Mouse (Mus musculus) layer of hippocampus, adult 9-11 months (tissue): Measurements from ENCODE around the gene Abcg8.

Experiments
- DNase-seq: peaks from one replicate; pipeline ENCODE4 v3.0.0; 2022

Gene Abcg8

DNA sequence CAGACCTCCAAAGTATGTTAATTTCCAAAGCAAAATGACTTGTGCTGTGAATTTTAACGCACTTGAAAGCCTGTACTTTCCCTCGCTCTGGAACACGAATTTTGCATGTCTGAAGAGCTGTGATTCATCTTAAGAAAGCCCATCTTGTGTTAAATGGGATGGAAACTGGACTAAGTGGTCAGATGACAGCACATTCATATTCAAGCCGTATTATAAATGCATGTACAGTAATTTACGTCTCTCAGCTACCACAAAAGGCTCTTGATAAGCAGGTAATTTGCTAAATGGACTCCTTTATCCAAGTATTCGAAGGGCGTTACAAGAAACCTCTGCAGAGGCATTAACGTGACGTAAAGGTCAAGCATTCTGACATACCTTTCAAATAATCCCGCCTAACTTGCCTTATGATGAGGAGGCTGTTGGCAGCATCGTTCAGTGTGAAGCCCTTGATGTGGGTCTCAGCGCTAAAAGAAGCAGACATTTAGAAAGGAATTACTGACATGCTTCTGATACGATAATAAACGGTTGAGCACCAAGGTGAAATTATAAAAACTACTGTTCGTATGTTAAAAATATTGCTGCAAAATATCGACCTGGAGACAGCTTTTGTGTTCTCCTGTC, 40.3 kb downstream of the Abcg8 start:
- no peak for DNase-seq

DNA sequence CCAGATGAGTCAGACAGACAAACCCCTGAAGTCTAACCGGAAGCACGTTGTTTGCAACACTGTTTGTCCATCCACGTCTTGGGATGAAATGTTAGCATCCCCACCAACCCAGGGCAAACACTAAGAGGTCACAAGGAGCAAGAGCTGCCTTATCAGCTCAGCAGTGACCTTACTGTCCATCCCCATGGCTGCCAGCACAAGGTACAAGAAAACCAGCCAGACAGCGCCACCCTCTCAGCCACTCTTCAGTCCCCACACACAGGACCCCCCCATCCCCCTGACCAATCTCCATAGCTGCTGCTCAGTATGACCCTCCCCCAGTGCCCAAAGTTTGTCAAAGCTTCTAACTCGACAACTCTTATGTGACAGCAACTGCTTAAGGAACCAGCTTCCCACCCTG, 41.3 kb downstream of the Abcg8 start:
- no peak for DNase-seq

DNA sequence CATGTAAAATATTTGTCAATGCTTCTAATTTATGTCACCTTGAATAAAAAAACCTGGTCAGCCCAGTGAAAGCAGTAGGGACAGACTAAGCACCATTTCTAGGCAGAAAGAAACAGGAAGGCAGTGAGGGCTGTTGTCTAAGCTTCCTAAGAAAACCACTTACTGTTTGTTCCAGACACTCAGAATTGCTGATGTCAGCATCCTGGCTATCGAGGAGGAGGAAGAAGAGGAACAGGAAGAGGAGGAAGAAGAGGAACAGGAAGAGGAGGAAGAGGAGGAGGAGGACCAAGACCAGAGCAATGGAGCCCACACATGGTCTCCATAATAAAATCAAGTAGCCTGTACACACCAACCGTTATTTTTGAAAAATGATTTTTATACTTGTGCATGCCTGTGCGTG, 43.0 kb downstream of the Abcg8 start:
- no peak for DNase-seq

DNA sequence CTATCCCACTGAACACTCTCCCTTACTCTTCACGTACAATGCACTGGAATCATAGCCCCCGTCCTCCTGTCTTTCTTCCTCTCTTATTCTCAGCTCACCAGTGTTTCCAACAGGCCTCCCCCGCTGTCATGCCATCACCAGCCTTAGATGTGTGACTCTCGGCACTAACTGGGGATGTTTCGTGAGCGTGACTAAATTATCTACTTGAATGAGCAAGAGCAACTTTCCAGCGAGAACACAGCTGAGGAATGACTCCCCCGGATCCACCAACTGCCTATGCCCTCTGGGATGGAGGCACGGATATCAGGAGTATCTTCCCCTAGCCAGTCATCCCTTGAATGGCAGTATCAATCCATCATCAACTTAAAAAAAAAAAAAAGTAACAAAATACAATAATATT, 47.9 kb downstream of the Abcg8 start:
- no peak for DNase-seq

DNA sequence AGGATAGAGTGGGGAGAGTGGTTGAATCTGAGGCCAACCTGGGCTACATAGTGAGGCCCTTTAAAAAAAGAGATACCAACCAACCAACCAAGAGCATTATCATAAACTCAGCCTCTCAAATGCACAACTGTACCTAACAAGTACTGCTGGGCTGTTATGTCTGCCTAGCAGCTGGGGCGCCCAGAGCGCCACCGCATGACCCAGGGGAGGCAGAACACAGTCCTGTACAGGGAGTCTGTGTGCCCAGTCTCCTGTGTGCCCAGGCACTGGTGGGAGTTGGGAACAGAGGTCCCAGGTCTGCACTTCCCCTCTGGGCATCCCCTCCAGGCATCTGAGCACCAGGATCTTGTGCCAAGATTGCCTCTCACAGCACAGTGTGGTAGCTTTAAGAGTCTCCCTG, 49.1 kb downstream of the Abcg8 start:
- DNase-seq, result no peak

DNA sequence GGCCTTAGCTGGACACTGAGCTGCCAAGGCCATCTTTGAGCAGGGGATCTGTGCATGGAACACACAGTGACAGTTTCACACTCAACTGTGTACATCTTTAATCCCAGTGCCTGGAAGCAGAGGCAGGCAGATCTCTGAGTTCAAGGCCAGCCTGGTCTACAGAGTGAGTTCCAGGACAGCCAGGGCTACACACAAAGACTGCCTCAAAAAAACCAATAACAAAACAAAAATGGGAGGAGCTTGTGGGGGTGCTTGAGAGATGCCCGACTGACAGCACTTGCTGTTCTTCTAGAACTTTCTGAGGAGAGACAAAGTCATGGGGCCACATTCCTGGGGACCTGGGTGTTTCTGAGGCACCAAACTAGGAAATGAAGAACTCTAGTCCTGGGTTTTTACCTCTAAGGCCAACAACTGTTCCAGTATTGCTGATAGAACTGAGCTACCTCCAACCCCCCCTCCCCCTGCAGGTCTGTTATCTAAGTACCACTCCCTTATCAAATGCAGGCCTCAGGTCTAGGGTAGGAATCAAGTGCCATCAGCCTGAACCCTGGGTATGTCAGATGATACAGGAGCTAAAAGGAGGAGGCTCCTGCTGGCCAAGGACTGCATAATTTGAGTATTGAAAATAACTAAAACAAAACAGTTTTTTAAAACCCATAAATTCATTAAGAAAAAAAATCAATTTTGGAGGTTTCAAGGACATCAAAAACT, 52.3 kb downstream of the Abcg8 start:
- DNase-seq, result no peak

DNA sequence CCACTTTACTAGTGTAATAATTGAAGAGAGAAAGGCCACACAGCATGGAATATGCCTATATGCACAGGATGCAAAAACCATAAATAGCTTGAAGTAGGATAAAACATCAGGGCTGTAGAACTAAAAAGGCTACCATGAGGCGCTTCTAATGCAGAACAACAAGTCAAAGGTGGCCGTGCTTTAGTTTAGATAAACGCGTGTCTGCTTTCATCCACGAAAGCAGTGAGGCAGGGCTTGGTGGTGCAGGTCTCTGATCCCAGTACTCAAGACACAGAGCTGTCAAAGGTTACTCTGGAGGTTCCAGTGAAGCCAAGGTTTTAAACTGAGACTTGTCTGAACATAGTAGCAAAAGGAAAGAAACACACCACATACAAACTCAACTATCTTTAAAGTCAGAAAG, 53.0 kb downstream of the Abcg8 start:
- no peak for DNase-seq

DNA sequence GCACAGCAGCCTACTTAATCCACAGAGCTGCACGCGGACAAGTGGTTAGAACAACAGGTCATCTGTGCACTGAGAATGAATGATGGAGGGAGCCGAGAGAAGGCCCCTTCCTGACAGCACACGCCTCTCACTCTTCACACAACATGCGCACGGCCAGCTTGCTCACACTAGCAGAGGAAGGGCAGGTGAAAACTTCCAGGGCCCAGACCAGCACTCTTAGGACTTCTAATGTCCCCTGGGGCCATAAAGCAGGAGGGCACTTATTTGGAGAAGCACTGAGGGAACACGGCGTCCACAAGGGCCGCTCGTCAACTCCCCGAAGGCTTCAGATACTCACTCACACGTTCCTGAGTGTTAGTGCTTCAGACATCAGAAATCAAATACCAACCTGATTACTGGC, 55.3 kb downstream of the Abcg8 start:
- no peak for DNase-seq

DNA sequence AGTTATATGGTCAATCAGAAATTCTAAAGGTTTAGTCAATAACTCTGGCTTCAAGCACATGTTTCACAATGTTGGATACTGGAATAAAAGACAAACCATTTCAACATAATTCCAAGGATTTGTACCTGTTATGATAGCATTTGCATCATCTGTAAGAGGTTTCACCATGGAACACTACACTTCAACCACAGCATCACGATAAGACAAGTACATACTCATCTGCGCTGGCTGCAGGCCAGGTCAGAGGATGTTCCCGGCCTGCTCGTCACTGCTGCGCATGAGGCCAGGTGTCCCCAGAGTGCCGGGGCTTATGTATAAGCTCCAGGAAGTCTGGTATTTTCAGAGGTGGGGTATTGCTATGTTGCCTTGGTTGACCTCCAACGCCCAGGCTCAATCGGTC, 56.5 kb downstream of the Abcg8 start:
- no peak for DNase-seq

DNA sequence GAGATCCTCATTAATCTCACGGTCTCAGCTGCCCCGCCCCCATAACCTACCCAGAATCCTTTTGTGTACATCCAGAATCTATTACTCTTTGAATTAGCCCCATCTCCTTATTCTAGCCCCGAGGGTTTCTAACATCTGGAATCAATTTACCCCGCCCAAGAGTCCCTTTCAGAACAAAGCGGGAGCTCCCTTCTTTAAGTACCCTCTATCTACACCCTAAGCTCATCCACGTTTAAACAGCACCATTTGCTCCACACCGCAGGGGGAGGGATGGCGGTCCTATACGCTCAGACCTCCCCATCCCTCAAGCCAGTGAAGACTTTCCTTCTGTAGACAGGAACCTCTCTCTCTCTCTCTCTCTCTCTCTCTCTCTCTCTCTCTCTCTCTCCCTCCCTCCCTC, 60.6 kb downstream of the Abcg8 start:
- no peak for DNase-seq

DNA sequence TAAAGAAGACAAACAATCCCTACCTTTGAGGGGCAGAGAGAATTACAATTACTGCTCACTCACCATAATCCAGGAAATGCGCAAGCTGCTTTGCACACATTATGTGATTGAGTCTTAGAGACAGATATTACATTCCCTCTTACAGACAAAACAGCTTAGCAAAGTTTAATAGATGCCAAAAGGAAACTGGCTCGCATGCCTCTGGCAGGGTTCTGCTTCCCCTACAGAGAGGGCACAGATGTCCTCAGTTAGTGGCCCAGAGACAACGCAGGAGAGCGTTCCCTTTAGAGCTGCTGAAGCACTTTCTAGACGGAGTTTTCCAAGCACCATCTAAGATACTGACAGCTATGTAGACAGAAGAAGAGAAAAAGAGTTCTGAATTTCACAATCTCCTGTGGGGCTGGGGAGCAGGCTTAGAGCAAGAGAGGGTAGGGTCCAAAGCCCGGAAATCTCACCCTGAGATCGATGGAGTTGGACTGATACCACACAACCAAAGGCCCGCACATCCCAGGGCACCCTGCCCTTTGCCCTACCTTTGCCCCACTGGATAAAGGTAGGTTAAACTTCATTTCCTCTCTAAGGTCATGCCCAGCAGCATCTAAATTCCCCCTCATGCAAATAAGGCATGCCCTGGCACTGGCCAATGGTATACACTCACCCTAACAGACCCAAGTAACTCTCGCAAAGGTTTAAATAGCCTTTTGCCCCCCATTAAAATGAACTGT, 62.1 kb downstream of the Abcg8 start:
- no peak for DNase-seq

DNA sequence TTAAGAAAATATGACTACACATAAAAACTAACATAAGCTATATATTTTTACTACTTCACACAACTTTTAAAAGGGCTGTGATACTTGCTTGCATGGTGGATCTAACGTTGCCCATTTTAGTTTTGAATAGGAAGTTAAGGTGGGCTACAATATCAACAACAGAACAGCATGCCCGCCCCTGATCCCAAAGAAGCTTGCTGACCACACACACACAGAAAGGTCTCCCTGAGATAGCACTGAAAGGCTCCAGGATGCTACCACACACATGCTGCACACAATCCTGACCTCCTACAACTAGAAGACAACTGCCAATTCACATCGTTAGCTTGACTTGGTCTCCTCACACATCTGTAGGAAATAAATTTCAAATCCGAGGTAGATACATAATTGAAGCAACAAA, 68.2 kb downstream of the Abcg8 start:
- no peak for DNase-seq

DNA sequence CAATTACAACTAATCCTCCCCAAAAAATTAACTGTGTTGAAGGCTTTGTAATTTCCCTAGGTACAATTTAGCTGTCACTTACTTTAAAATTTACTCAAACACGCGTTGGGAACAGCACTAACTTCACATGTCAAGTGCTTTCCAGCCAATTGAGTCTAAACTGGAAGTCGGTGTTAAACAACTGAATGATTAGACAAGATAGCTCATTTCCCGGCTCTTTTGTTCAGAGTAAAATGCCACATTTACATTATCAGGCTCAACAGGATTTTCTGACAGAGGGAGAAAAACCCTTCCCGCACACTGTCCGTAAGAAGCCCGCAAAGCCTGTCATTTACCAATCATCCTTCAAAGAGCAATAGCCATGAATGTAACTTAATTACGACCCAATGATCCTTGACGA, 68.9 kb downstream of the Abcg8 start:
- no peak for DNase-seq

DNA sequence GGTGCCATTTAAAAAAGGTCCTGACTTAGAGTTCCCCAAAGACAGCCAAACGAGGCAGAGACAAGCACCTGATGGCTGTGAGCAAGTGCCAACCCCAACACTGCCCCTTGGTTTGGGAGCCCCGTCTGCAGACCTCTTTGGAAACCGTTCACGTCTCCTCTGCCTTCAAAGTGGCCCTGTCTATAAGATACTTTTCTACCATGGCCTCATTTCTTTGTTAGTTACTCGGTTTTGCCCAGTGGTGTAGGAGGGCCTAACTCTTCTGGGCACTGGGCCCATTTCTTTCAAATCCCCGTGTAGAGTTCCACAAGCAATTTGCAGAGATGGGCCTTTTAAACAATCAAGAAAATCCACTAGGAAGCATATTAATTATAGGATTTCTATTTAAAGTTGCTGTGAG, 71.1 kb downstream of the Abcg8 start:
- peak; percentile 28 for DNase-seq

DNA sequence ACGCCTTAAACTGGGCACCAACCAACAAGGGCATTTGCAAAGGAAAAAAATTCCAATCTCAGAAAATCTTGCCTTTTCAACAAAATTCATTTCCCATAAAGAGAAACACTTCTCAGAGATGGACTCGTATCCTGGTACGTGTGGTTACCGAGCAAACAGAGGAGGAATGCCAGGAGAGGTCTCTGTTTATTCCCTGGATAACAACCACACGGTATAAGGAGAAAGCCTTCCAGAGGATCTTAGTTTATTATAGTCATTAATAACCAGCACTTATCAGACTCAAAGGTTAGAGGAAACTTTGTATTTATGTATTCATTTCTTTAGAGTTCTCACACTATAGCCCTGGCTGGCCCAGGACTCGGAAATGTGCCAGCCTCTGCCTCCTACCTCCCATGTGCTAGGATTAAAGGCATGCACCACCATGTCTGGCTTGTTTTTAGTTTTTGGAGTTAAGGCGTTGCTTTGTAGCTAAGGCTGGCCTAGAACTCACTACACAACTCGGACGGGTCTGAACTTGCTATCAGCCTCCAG, 72.1 kb downstream of the Abcg8 start:
- no peak for DNase-seq

DNA sequence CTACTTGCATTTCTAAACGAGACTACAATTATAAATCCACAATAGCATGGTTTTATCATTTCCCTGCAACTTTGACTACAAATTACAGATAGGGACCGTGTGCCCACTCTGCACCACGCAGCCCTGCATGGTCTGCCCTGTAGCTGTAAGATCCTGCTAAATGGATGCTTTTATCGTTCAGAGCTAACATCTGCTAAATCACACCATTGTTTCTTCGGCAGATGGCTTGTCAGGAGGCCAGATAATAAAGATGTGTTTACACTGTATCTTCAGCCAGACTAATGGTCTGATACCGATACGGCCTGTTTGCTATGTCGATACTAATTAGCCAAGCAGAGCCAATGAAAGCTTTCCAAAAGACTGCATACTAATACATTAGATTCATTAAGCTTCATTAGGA, 73.2 kb downstream of the Abcg8 start:
- DNase-seq, result peak; percentile 68
